Mouse (Mus musculus): ENCODE data around the gene Mybbp1a. TPM values are rescaled to one million over a fixed set of nuclear protein-coding genes. Genes with fewer than 3 reads are reported as not detected.

Mybbp1a gene
- polyA plus RNA-seq, 1 experiment = 52.5 TPM

DNA sequence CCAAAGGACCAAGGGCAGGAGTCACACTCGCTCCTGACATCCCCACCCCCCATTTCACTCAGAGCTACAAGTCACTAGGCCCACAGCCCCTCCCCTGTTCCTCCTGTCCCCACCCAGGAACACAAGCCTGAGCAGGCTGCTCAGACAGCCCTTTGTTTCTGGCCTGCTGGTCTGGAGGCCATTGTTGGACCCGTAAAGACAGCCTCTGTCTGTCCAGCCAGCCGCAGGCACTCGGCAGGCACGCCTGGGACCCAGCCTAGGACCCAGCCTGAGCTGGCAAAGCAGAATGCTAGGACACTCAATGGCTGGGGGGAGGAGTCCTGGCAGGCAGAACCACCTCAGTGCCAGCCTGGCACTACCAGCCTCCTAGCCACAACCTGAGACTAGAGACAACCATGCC lies 14.5 kb downstream of the Mybbp1a start:
- Histone ChIP-seq H3K4me1 (ENCODE audit: control insufficient read depth, insufficient read depth, low read length) (no peaks in the 10 kb centered on the region), H3K27me3 (ENCODE audit: control insufficient read depth, insufficient read depth, low read length) (no peaks in the 10 kb centered on the region; the same call in 1 of the 2 replicates), H3K4me3 (replicated peaks; ENCODE audit: insufficient read depth, low read depth, low read length) (no peak overlapping the region), H3K27ac (ENCODE audit: insufficient read depth, low read length) (peak overlapping the region; percentile 75; the same call in 1 of the 2 replicates)
- DNase-seq = peak in 1 of 2 experiments; percentile 58
- TF ChIP-seq CTCF (IDR thresholded peaks at IDR 0.05; ENCODE audit: borderline replicate concordance, insufficient read depth, low read depth, low read length) (no peak), POLR2A (IDR thresholded peaks at IDR 0.05; ENCODE audit: borderline replicate concordance, insufficient read depth, low read length) (no peak)
- WGBS = 22% methylated on average over 5 of the region's 5 CpGs

DNA sequence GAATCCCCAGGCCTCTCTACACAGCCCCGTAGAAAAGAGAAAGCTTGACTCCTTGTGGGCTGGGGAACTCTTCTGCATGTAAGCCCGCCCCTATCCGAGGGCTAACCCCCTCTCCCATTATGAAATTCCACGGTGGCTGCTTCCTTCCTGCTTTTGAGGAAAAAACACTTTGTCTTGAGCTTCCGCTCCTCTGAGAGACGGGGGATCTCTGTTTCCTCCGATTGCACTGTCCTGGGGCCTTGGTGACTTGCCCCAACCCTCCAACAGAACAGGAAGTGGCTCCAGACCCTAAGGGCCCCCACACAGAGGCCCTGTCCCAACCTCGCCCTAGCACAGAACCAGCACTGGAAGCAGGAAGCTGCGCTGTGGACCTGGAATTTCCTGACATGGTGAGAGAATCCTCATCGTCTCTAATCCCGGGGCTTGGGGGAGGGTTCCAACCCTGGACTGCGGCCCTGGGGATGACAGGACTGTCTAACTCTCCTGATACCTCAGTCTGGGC lies 16.9 kb downstream of the Mybbp1a start:
- H3K4me1 ChIP-seq (ENCODE audit: control insufficient read depth, insufficient read depth, low read length) = no peaks in the 10 kb centered on the region
- H3K27ac ChIP-seq (ENCODE audit: insufficient read depth, low read length) = peak overlapping the region; percentile 36; the same call in 1 of the 2 replicates
- TF ChIP-seq CTCF (IDR thresholded peaks at IDR 0.05; ENCODE audit: borderline replicate concordance, insufficient read depth, low read depth, low read length) (no peak), POLR2A (IDR thresholded peaks at IDR 0.05; ENCODE audit: borderline replicate concordance, insufficient read depth, low read length) (no peak)

DNA sequence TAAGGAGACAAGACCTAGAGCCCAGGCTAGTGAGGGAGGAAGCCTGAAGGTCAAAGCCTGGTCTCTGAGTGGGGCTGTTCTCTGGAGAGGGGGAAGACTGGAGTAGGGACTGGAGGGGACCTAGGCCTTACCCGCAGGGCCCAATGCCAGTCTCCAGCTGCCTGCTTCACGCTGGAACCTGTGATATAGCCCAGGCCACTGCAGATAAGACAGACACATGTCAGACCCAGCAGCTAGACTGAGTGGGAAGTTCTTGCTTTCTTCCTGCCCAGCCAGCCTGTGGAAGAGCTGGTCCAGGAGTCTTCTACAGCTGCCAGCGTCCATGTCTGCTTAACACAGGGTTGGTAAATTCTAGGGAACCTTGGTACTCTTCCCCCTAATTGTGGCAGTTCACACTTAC lies 17.3 kb downstream of the Mybbp1a start:
- DNase-seq = no peak
- Histone ChIP-seq H3K4me1 (ENCODE audit: control insufficient read depth, insufficient read depth, low read length) (no peaks in the 10 kb centered on the region), H3K27me3 (ENCODE audit: control insufficient read depth, insufficient read depth, low read length) (no peaks in the 10 kb centered on the region; the same call in 1 of the 2 replicates), H3K4me3 (replicated peaks; ENCODE audit: insufficient read depth, low read depth, low read length) (no peak overlapping the region), H3K27ac (ENCODE audit: insufficient read depth, low read length) (peak overlapping the region; percentile 36; the same call in 1 of the 2 replicates)
- TF ChIP-seq POLR2A (IDR thresholded peaks at IDR 0.05; ENCODE audit: borderline replicate concordance, insufficient read depth, low read length) (no peak), CTCF (IDR thresholded peaks at IDR 0.05; ENCODE audit: borderline replicate concordance, insufficient read depth, low read depth, low read length) (no peak)
- WGBS = 76% methylated on average over 3 of the region's 3 CpGs

More for the DNA sequence above, 16.9 kb downstream of the Mybbp1a start:
- Histone ChIP-seq H3K4me3 (replicated peaks; ENCODE audit: insufficient read depth, low read depth, low read length) (no peak overlapping the region), H3K27me3 (ENCODE audit: control insufficient read depth, insufficient read depth, low read length) (no peaks in the 10 kb centered on the region; the same call in 1 of the 2 replicates)
- WGBS = 79% methylated on average over 12 of the region's 12 CpGs
- DNase-seq = no peak

DNA sequence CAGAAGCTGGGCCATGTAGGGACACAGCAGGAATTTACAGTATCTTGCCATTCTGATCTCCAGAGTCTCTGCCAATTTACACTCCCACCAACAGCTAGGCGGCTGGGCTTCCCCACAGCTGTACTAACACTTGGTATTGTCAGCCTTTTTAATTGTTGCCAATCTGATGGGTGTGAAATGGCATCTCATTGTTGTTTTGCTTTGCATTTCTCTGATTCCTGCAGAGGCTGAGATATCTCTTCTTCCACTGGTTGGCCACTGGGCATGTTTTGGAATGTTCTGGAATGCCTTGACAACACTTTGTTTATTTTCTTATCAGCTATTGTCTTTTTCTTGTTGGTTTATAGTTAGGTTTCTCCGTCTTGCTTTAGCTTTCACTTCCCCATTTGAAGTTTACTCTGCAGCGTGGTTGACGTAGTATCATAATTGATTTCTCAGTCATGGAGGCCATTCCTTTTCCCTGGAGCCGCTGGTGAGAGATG lies 20.4 kb downstream of the Mybbp1a start:
- no peak for DNase-seq
- Histone ChIP-seq H3K27me3 (ENCODE audit: control insufficient read depth, insufficient read depth, low read length) (no peaks in the 10 kb centered on the region), H3K4me1 (ENCODE audit: control insufficient read depth, insufficient read depth, low read length) (no peaks in the 10 kb centered on the region), H3K27ac (ENCODE audit: insufficient read depth, low read length) (no peak overlapping the region), H3K4me3 (replicated peaks; ENCODE audit: insufficient read depth, low read depth, low read length) (no peak overlapping the region)
- 49% methylated on average over 5 of the region's 5 CpGs for WGBS
- no peak for TF ChIP-seq CTCF (IDR thresholded peaks at IDR 0.05; ENCODE audit: borderline replicate concordance, insufficient read depth, low read depth, low read length)
- TF ChIP-seq POLR2A (IDR thresholded peaks at IDR 0.05; ENCODE audit: borderline replicate concordance, insufficient read depth, low read length) = no peak

DNA sequence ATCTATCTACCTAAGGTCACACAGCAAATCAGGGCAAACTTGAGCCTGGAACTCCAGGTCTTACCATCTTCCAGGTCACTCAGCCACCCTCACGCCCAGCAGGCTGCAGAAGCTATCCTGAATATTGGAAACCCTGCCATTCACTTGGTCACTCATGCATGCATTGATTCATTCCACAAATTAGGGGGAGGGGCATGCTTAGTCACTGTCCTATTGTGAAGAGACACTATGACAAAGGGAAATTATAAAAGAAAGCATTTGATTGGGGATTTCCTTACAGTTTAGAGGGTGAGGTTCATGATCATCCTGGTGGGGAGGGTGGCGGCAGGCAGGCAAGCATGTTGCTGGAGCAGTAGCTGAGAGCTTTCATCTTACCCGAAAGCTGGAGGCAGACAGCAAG lies 23.7 kb downstream of the Mybbp1a start:
- TF ChIP-seq POLR2A (IDR thresholded peaks at IDR 0.05; ENCODE audit: borderline replicate concordance, insufficient read depth, low read length) (no peak), CTCF (IDR thresholded peaks at IDR 0.05; ENCODE audit: borderline replicate concordance, insufficient read depth, low read depth, low read length) (no peak)
- Histone ChIP-seq H3K27ac (ENCODE audit: insufficient read depth, low read length) (no peak overlapping the region), H3K27me3 (ENCODE audit: control insufficient read depth, insufficient read depth, low read length) (no peaks in the 10 kb centered on the region), H3K4me1 (ENCODE audit: control insufficient read depth, insufficient read depth, low read length) (no peaks in the 10 kb centered on the region), H3K4me3 (replicated peaks; ENCODE audit: insufficient read depth, low read depth, low read length) (no peak overlapping the region)
- 77% methylated on average over 3 of the region's 3 CpGs for WGBS
- no peak for DNase-seq

DNA sequence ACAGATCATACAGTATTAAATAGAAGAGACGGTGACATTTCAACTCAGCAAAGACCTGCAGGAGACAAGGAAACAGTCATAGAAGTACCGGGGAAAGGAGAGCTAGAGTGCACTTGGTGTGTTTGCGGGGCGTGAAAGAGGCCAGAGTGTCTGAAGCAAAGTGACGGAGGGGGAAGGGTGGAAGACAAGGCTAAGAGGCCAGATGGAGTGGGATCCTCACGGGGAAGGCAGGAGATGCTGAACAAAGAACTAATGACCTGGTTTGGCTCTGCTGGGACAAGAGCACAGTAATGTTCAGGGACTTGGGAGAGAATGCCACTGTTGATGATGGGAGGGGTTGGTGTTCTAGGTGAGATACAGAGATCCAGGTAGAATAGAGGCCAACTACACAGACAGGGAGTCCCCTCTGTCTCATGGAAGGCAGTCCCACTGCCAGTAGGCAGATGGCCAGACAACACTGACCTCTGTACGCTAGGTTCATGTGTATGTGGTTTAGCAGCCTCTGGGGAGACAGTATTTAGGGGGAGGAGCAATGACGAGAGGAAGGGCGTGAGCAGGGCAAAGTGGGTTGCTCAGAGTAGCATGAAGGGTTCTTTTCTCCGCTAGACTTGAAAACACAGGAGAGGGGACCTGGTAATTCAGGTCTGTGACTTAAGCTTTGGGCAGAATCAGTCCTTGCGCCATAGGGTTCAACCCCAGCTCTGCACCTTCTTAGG lies 25.0 kb downstream of the Mybbp1a start:
- H3K27ac ChIP-seq (ENCODE audit: insufficient read depth, low read length) = peak overlapping the region; percentile 23; the same call in 1 of the 2 replicates
- TF ChIP-seq POLR2A (IDR thresholded peaks at IDR 0.05; ENCODE audit: borderline replicate concordance, insufficient read depth, low read length) (no peak), CTCF (IDR thresholded peaks at IDR 0.05; ENCODE audit: borderline replicate concordance, insufficient read depth, low read depth, low read length) (no peak)
- H3K4me3 ChIP-seq (replicated peaks; ENCODE audit: insufficient read depth, low read depth, low read length) = no peak overlapping the region
- 54% methylated on average over 11 of the region's 11 CpGs for WGBS
- DNase-seq = no peak
- H3K4me1 ChIP-seq (ENCODE audit: control insufficient read depth, insufficient read depth, low read length) = no peaks in the 10 kb centered on the region; the same call in 1 of the 2 replicates
- no peaks in the 10 kb centered on the region for H3K27me3 ChIP-seq (ENCODE audit: control insufficient read depth, insufficient read depth, low read length)

DNA sequence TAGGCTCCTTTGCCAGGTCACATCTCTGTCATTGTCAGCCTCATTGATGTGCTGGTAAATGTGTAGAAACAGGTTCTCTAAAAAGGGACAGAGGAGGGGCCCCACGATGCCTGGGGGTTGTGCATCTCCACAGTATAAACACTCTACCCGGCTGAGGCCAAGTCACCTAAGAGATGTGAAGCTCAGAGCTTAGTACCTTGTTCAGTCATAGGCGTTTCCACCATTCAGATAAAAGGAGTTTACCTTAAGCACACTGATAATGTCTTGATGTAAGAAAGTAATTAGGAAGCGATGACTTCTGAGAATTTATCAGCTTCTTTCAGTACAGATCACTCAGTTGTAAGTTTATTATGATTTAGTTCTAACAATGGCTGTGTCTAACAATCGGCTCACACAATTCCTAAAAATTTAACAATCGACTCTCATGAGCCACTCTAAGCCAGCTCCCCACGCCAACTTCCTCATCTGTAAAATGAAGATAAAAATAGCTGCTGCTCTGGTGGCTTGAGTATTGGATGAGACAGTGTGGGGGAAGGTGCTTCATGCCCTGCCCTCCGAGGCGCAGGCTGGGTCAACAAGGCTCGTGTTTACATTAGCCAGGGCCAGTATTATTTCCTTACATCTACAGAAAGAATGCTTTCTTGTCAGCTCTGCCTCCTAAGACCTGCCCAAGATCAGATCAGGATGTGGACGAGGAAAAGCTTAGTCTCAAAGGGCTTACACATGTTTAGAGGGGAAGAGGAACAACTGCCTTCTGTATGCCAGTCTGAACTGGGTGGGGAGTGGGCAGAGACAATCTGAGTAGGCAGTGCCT lies 25.7 kb downstream of the Mybbp1a start:
- Histone ChIP-seq H3K27ac (ENCODE audit: insufficient read depth, low read length) (peak overlapping the region; percentile 23; the same call in 1 of the 2 replicates), H3K27me3 (ENCODE audit: control insufficient read depth, insufficient read depth, low read length) (no peaks in the 10 kb centered on the region), H3K4me3 (replicated peaks; ENCODE audit: insufficient read depth, low read depth, low read length) (no peak overlapping the region), H3K4me1 (ENCODE audit: control insufficient read depth, insufficient read depth, low read length) (no peaks in the 10 kb centered on the region; the same call in 1 of the 2 replicates)
- no peak for TF ChIP-seq POLR2A (IDR thresholded peaks at IDR 0.05; ENCODE audit: borderline replicate concordance, insufficient read depth, low read length)
- no peak for DNase-seq
- 52% methylated on average over 11 of the region's 11 CpGs for WGBS
